Mouse (Mus musculus): ENCODE measurements at regions not wholly inside any gene's neighbourhood (a gene's known extent, or its start where the extent isn't known, plus 50 kb on each side); places are given as distances from the start of the nearest gene placed in this dataset.

DNA sequence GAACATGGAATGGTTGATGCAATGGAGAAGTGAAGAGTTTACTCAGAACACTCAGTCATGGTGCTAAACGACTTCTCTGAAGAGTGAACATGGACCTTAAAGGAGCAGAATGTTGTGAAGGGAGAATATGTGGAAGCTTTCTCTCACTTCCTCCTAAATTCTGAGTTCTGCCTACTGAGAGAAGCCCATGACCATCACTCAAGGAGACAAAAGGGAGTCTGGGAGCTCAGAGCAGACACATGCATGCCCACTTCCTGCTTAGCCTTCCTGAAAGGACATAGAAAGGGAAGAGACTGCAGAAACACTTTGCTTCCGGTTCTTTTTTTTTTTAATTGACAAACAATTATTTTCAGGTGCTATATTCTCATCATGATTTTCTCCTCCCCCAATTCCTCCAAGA lies 166.1 kb upstream of the Prkcq start:
- DNase-seq (ENCODE audit: low read depth): no peak
- TF ChIP-seq CTCF (IDR thresholded peaks at IDR 0.05; ENCODE audit: borderline replicate concordance, extremely low read depth, insufficient read depth, insufficient read length): no peak

DNA sequence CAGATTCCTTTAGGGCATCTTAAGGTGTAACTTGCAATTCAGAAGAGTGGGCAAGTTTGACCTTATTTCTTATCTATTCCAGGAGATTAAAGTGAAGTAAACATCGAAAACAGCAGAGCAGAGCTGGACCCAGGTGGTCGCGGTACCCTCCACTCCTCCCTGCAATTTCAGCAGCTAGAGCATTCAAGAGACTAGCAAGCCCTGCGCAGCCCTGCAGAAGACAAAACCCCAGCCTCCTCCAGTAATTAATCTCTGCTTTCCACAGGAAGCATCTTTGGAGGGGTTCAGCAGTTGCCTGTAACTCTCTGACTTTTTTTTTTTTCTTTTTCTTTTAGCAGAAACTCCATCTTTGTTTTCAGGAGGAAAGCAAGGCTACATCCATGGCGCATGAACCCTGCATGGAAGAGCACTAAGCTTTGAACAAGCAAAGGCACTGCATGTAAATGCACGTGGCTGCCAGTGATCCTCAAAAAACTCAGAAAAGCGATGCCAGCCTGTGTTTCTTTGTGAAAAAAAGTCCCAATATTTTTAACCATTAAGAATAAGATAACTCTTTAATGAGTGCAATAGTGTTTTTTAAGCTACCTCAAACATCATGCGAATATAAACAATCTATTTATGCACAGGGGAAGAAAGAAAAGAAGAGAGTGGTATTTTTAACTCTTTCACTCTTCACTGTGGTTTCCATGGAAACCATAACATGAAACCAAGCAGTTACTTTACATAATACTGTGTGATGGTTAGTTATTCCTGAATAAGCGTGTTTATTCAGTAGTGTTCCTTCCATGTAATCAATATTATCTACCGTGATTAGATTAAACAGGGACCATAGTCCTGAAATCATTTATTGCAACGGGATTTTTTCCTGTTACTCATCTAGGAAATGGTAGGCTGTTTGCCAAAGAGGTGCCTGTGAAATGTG lies 160.6 kb upstream of the Prkcq start:
- TF ChIP-seq CTCF (IDR thresholded peaks at IDR 0.05; ENCODE audit: borderline replicate concordance, extremely low read depth, insufficient read depth, insufficient read length) (no peak), POLR2A (IDR thresholded peaks at IDR 0.05; ENCODE audit: borderline replicate concordance, extremely low read depth, insufficient read depth, insufficient read length, poor library complexity, severe bottlenecking) (no peak)

DNA sequence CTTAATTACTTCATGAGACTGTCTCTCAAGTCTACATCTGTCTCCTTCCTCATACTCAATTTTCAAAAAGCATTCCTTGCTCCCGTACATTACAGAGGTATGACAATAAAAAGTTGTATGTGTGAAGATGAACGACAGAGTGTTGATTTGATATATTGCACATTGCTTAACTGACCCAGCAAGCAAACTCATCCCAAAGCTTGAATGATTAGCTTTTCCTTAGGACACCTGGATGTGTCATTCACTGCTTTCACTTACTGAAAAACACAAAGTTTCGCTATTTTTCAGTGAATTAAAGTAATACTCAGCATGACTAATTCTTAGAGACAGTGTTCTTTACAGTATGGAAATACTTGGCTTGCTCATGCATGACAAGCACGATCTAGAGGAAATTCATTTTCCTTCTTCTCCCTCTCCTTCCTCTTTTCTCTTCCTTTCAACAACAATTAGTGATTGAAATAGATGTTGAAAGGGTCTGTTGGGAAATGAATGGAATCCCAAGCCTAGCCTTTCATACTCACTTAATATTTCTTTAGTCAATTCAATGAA lies 159.5 kb upstream of the Prkcq start:
- TF ChIP-seq CTCF (IDR thresholded peaks at IDR 0.05; ENCODE audit: borderline replicate concordance, extremely low read depth, insufficient read depth, insufficient read length): no peak
- TF ChIP-seq POLR2A (IDR thresholded peaks at IDR 0.05; ENCODE audit: borderline replicate concordance, extremely low read depth, insufficient read depth, insufficient read length, poor library complexity, severe bottlenecking): no peak
- DNase-seq (ENCODE audit: low read depth): no peak

More for the DNA sequence above, 160.6 kb upstream of the Prkcq start:
- peak; percentile 29 for DNase-seq (ENCODE audit: low read depth)

DNA sequence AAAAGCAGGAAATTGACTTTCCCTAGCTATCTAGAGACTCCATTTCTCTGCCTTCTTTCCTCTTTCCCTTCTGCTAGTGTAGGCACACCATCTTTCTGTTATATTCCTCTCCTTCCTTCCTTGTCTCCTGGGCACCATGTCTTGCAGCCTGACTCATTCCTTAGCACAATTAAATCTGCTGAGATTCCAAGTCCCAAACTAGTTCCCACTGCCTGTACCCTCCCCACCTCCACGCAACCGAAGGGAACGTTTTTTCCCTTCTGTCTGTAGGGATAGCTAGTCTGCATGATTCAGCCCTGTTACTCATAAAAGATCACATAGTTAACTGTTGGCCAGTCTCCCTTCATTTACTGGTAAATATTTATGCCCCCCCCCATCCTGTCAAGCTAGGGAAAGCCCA lies 158.8 kb upstream of the Prkcq start:
- TF ChIP-seq POLR2A (IDR thresholded peaks at IDR 0.05; ENCODE audit: borderline replicate concordance, extremely low read depth, insufficient read depth, insufficient read length, poor library complexity, severe bottlenecking) (no peak), CTCF (IDR thresholded peaks at IDR 0.05; ENCODE audit: borderline replicate concordance, extremely low read depth, insufficient read depth, insufficient read length) (no peak)
- no peak for DNase-seq (ENCODE audit: low read depth)

DNA sequence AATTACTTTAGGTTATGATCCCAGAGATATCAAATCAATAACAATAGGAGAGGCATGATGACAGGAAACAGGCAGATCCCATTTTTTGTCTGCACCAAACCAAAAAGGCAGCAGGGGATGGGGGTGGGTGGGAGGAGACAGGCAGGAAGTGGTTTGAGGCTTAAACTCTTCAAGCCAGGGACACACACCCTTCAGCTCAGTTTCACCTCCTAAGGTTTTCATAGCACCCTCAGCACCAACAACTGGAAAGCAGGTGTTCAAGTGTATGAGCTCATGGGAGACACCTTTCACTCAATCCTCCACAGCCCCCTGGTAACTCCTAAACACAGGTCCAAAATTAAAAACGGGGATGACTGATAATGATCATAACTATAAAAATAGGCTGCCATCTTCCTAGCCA lies 155.5 kb upstream of the Prkcq start:
- no peak for DNase-seq (ENCODE audit: low read depth)
- TF ChIP-seq POLR2A (IDR thresholded peaks at IDR 0.05; ENCODE audit: borderline replicate concordance, extremely low read depth, insufficient read depth, insufficient read length, poor library complexity, severe bottlenecking) (no peak), CTCF (IDR thresholded peaks at IDR 0.05; ENCODE audit: borderline replicate concordance, extremely low read depth, insufficient read depth, insufficient read length) (no peak)

DNA sequence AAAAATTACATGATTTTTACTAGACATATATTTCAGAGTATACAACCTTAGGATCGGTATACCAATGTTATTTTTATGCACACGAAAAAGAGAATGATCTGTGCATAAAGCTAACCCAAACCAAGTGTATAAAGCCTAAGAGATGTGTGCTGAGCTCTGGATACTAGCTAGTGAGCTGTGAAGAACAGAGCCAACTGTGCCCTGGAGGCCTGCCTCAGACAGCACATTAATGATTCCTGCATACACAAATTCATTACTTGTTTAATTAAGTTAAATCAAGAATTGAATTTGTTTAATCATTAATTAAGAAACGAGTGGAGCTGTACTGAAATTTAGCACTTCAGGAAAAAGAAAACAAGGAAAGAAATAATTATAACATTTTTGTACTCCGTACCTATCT lies 139.0 kb upstream of the Prkcq start:
- no peak for DNase-seq (ENCODE audit: low read depth)

DNA sequence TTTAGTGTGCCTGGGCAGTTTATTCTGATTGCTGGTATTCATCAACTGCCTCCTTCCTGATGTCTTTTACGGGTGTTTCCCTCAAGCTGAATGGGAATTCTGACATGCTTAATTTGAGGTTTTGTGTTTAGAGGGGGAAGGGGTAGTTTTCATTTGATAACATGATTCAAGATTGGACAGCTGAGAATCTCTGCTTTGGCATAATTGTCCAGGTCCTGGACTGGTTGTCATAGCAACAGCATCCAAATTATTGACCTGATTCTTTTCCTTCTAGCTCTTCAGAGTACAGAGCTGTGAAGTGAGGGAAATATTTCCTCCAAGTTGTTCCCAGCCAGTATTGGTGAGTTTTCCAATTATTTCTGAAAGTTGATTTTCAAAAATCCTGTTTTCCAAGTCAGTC lies 137.7 kb upstream of the Prkcq start:
- peak; percentile 75 for DNase-seq (ENCODE audit: low read depth)

More for the DNA sequence above, 139.0 kb upstream of the Prkcq start:
- TF ChIP-seq CTCF (IDR thresholded peaks at IDR 0.05; ENCODE audit: borderline replicate concordance, extremely low read depth, insufficient read depth, insufficient read length) (no peak), POLR2A (IDR thresholded peaks at IDR 0.05; ENCODE audit: borderline replicate concordance, extremely low read depth, insufficient read depth, insufficient read length, poor library complexity, severe bottlenecking) (no peak)

DNA sequence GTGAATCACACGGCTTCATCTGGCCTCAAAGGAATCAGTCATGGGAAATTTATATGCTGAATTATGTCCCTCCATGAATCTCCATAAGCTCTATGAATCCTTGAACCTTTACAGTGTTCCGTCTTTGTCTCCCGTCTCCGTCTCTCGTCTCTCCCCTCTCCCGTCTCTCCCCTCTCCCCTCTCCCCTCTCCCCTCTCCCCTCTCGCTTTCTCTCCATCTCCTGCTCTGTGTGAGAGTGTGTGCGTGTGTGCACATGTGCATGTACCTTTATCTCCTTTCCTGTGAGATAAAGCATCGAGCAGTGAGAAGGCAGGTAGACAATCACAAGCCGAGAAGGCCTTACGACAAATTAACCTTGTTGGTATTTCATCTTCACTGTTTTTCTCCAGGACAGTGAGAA lies 134.6 kb upstream of the Prkcq start:
- peak; percentile 23 for DNase-seq (ENCODE audit: low read depth)
- TF ChIP-seq POLR2A (IDR thresholded peaks at IDR 0.05; ENCODE audit: borderline replicate concordance, extremely low read depth, insufficient read depth, insufficient read length, poor library complexity, severe bottlenecking) (no peak), CTCF (IDR thresholded peaks at IDR 0.05; ENCODE audit: borderline replicate concordance, extremely low read depth, insufficient read depth, insufficient read length) (no peak)

More for the DNA sequence above, 137.7 kb upstream of the Prkcq start:
- TF ChIP-seq CTCF (IDR thresholded peaks at IDR 0.05; ENCODE audit: borderline replicate concordance, extremely low read depth, insufficient read depth, insufficient read length): no peak
- TF ChIP-seq POLR2A (IDR thresholded peaks at IDR 0.05; ENCODE audit: borderline replicate concordance, extremely low read depth, insufficient read depth, insufficient read length, poor library complexity, severe bottlenecking): no peak

DNA sequence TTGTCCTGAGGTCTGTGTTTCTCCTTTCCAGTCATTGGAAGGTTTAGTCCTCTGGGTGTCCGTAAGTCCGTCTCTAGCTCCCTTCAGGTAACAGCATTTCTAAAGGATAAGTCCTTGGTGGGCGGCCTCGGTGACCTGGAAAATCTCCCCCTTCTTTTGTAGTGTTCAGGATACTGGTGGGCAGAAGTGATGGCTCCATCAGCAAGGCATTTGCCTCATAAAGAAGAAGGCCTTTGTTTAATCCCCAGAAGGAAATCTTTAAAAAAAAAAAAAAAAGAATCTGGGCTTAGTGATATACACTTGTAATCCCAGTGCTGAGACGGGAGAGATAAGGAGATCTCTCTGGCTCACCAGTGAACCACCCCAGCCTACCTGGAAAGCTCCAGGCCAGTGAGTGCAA lies 133.5 kb upstream of the Prkcq start:
- no peak for TF ChIP-seq POLR2A (IDR thresholded peaks at IDR 0.05; ENCODE audit: borderline replicate concordance, extremely low read depth, insufficient read depth, insufficient read length, poor library complexity, severe bottlenecking)
- TF ChIP-seq CTCF (IDR thresholded peaks at IDR 0.05; ENCODE audit: borderline replicate concordance, extremely low read depth, insufficient read depth, insufficient read length): no peak
- no peak for DNase-seq (ENCODE audit: low read depth)

DNA sequence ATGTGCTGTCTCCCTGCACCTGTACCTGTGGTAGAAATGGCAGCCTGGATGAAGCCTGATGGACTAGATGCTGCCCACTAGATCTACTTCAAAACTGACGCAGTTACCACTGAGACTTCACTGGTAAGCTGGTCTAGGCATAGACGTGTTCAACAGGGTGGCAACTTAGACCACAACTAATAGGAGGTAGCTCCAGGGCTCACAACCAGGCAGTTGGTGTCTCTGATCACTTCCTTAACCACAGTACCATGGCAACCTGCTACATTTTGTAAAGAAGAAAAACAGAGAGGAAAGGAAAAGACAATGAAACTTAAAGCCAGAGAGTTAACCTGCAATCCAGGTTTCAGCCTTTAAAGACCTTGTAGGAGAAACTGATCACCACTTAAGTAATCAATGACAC lies 131.9 kb upstream of the Prkcq start:
- TF ChIP-seq CTCF (IDR thresholded peaks at IDR 0.05; ENCODE audit: borderline replicate concordance, extremely low read depth, insufficient read depth, insufficient read length) (no peak), POLR2A (IDR thresholded peaks at IDR 0.05; ENCODE audit: borderline replicate concordance, extremely low read depth, insufficient read depth, insufficient read length, poor library complexity, severe bottlenecking) (no peak)
- no peak for DNase-seq (ENCODE audit: low read depth)

DNA sequence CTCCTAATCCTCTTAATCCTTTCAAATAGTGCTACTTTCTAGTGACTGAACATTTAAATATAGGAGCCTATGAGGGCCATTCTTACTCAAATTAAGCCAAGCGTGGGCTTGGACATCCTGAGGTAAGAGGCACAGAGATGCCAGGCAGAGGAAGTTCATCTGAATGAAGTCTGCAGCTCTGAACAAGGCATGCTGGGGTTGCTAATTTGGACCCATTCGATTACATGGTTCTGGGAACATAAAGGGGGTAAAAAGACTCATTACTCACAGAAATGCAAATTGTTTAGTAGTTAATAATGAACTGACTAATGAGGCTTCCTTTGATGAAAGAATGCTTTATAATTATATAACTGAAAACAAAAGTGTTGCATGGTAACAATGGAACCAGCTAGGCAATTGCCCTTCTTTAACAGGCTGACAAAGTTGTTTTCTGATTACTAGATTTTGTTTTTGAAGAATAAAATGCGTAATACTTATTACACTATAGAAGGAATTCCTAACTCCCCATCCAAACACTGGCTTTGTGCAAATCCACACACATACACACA lies 127.1 kb upstream of the Prkcq start:
- DNase-seq (ENCODE audit: low read depth): peak; percentile 89
- TF ChIP-seq CTCF (IDR thresholded peaks at IDR 0.05; ENCODE audit: borderline replicate concordance, extremely low read depth, insufficient read depth, insufficient read length) (no peak), POLR2A (IDR thresholded peaks at IDR 0.05; ENCODE audit: borderline replicate concordance, extremely low read depth, insufficient read depth, insufficient read length, poor library complexity, severe bottlenecking) (no peak)

DNA sequence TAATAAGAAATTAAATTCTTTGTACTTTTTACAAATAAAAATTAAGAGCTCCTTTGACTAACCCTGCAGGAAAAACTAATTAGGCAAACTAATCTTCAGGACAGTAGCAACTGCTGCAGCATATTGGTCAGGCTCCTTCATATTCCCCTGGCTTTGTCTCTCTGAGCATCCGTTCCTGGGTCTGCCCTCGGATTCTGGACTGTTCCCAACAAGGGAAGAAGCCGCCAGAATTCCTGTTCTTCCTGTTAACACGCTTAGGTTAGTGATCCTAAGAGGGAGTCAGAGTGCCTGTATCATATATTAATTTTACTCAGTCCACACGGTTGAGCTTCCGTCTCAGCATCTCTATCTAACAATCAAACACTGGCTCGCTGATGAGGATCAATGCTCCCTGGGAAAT lies 120.3 kb upstream of the Prkcq start:
- no peak for DNase-seq (ENCODE audit: low read depth)
- no peak for TF ChIP-seq CTCF (IDR thresholded peaks at IDR 0.05; ENCODE audit: borderline replicate concordance, extremely low read depth, insufficient read depth, insufficient read length)
- TF ChIP-seq POLR2A (IDR thresholded peaks at IDR 0.05; ENCODE audit: borderline replicate concordance, extremely low read depth, insufficient read depth, insufficient read length, poor library complexity, severe bottlenecking): no peak

Data from brain, embryonic 14.5 days (tissue).